Mouse (Mus musculus) hindbrain, embryonic 11.5 days (tissue): Measurements from ENCODE around the gene Nrn1l. TPM values are rescaled to one million over a fixed set of nuclear protein-coding genes. Genes with fewer than 3 reads are reported as not detected.

Experiments used
- ATAC-seq: fragments of 200-750 bp; cut with Nextera tagmentation; 2 replicates; pipeline ENCODE4 v1.8.0; 2017; ENCODE audit warnings: mild to moderate bottlenecking, moderate TSS enrichment, moderate library complexity; ENCODE audit not compliant: low FRiP score
- DNase-seq: peaks from one replicate; pipeline ENCODE4 v3.0.0-alpha.2; 2015; ENCODE audit warnings: low spot score
- H3K27ac ChIP-seq: fragments of 300-500 bp; sonication (generic); 2 replicates; pipeline ENCODE4 v1.5.1; 2014; ENCODE audit warnings: mild to moderate bottlenecking, low read depth, low read length
- H3K27me3 ChIP-seq: fragments of 300-500 bp; sonication (generic); 2 replicates; pipeline ENCODE4 v1.6.1; 2014; ENCODE audit warnings: mild to moderate bottlenecking, low read length, moderate library complexity, mixed read lengths; ENCODE audit not compliant: control insufficient read depth, insufficient read depth
- H3K36me3 ChIP-seq: fragments of 300-500 bp; sonication (generic); 2 replicates; pipeline ENCODE4 v1.6.1; 2014; ENCODE audit warnings: mild to moderate bottlenecking, low read length, moderate library complexity, mixed read lengths; ENCODE audit not compliant: control insufficient read depth, insufficient read depth
- H3K4me1 ChIP-seq: fragments of 300-500 bp; sonication (generic); replicated peaks from 2 replicates; pipeline ENCODE4 v1.6.1; 2014; ENCODE audit warnings: low read length, mixed read lengths; ENCODE audit not compliant: control insufficient read depth, insufficient read depth
- H3K4me2 ChIP-seq: fragments of 300-500 bp; sonication (generic); replicated peaks from 2 replicates; pipeline ENCODE4 v1.6.1; 2014; ENCODE audit warnings: mild to moderate bottlenecking, low read depth, low read length
- H3K4me3 ChIP-seq: fragments of 300-500 bp; sonication (generic); 2 replicates; pipeline ENCODE4 v1.5.1; 2014; ENCODE audit warnings: low read depth, low read length
- H3K9ac ChIP-seq: fragments of 300-500 bp; sonication (generic); 2 replicates; pipeline ENCODE4 v1.6.1; 2014; ENCODE audit warnings: low read depth, low read length
- H3K9me3 ChIP-seq: fragments of 300-500 bp; sonication (generic); 2 replicates; pipeline ENCODE4 v1.6.1; 2016; ENCODE audit warnings: low read length; ENCODE audit not compliant: control insufficient read depth
- WGBS: fragments of 180-500 bp; shearing (Covaris S2); extraction: QIAGEN DNeasy Blood & Tissue Kit; methylation state at CpG from one replicate; pipeline ENCODE4 v1.1.7; 2014; 5-methylcytosine and 5-hydroxymethylcytosine counted together
- polyA plus RNA-seq: library from polyadenylated mRNA; unstranded; fragments of >200 nt; fragmentation: Nextera tagmentation; extraction: Ambion mirVana; gene quantifications from 2 replicates; pipeline ENCODE4 v1.2.1, GENCODE M21; 2014

Nrn1l gene
- polyA plus RNA-seq: not detected in 2 replicates

DNA sequence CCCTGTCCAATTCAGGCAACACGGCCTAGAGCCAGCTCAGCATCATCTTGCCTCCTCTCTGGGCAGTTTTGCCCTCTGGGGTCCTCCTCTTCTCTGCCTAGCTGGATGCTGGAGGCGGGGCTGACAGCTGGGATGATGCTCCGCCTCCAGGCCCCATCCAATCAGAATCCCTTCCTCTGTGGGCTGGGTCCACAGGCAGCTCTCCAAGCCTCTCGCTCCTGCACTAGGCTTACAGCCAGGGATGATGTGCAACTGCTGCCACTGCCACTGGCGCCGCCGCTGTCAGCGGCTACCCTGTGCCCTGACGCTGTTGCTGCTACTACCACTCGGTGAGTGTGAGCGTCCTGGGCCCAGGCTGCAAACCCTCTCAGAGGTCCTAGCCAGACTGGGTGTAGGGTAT is at the start of gene Nrn1l:
Nrn1l (plus strand) TSS at position 229 of the 400 bp plus-strand sequence.
- H3K27ac ChIP-seq: no peak within 1 kb of the TSS

DNA sequence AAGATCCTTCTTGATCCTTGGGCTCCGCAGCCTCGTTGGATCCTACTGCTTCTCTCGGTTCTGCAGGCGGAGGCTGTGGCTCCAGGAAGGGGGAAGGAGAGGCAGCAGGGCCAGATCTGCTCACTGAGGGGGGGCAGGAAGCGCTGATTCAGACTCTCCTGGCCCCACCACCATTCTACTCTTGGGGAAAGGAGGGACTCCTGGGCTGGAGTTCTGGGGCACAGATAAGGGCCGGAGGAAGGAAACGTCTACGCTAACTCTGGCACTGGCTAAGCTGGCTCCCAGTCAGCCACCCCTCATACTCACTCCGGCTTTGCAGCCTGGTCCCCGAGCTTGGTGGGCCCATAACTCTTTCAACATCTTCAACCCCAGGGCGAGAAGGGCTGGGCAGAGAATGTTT is 46.7 kb upstream of the Nrn1l start:
- H3K27me3 ChIP-seq: no peaks in the 10 kb centered on the region
- H3K4me1 ChIP-seq: peaks cover 5% of the 10 kb centered on the region
- H3K9me3 ChIP-seq: no peaks in the 10 kb centered on the region
- no peak overlapping the region for H3K4me3 ChIP-seq
- DNase-seq (no peak), ATAC-seq (no peak)
- H3K36me3 ChIP-seq: peaks cover 8% of the 10 kb centered on the region
- no peak overlapping the region for H3K27ac ChIP-seq
- 92% methylated on average over 11 of the region's 11 CpGs for WGBS
- H3K9ac ChIP-seq: no peak overlapping the region
- H3K4me2 ChIP-seq: no peak overlapping the region

More for the DNA sequence above, at the start of gene Nrn1l:
- H3K9me3 ChIP-seq: no peaks in the 10 kb centered on the region
- peak; percentile 93 for ATAC-seq
- no peaks in the 10 kb centered on the region for H3K27me3 ChIP-seq
- no peak within 1 kb of the TSS for H3K4me2 ChIP-seq
- no peak within 1 kb of the TSS for H3K9ac ChIP-seq
- H3K36me3 ChIP-seq: peaks cover 17% of the 10 kb centered on the region
- DNase-seq: peak; percentile 81
- no peak within 1 kb of the TSS for H3K4me3 ChIP-seq
- WGBS: 3% methylated on average over 11 of the region's 11 CpGs
- peaks cover 3% of the 10 kb centered on the region; the same call in 1 of the 2 replicates for H3K4me1 ChIP-seq

DNA sequence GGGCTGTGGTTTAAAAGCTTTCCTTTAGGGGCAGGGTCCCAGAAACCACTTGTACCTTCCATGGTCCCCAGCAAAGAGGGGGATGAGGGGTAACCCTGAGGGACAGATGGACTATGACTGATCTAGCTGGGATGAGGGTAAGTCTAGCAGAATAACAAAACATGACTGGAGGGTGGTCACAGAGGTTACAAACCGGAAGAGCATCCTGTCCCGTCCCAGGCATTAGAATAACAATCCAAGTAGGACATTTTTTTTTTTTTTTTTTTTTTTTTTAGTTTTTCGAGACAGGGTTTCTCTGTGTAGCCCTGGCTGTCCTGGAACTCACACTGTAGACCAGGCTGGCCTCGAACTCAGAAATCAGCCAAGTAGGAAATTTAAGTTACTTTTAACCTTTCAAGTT is 43.4 kb upstream of the Nrn1l start:
- Histone ChIP-seq H3K27me3 (no peaks in the 10 kb centered on the region), H3K4me2 (no peak overlapping the region), H3K9me3 (no peaks in the 10 kb centered on the region), H3K4me3 (no peak overlapping the region), H3K9ac (no peak overlapping the region), H3K36me3 (peaks cover 3% of the 10 kb centered on the region), H3K27ac (no peak overlapping the region), H3K4me1 (peaks cover 5% of the 10 kb centered on the region)
- DNase-seq (no peak), ATAC-seq (no peak)
- 81% methylated on average over 4 of the region's 4 CpGs for WGBS

DNA sequence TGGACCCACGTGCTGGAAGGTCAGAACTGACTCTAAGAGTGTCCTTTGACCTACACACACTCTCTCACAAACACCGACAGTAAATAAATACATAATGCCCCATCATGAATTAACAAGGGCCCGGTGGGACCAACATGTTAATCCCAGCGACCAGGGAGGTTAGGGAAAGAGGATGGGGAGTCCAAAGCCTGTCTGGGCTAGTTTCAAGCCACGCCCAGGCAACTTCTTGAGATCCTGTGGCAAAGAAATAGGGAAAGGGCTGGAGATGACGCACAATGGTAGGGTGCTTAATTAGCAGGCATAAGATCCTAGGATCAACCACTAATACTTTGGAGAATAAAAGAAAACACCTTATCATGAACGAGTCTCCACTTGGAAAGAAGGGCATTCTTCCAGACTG is 42.8 kb upstream of the Nrn1l start:
- 83% methylated on average over 7 of the region's 7 CpGs for WGBS
- H3K4me1 ChIP-seq: peaks cover 5% of the 10 kb centered on the region
- no peaks in the 10 kb centered on the region for H3K27me3 ChIP-seq
- H3K9me3 ChIP-seq: no peaks in the 10 kb centered on the region
- H3K9ac ChIP-seq: no peak overlapping the region; the same call in 1 of the 2 replicates
- no peaks in the 10 kb centered on the region for H3K36me3 ChIP-seq
- H3K4me2 ChIP-seq: peak overlapping the region; percentile 29
- no peak overlapping the region for H3K27ac ChIP-seq
- H3K4me3 ChIP-seq: no peak overlapping the region; the same call in 1 of the 2 replicates
- no peak for ATAC-seq
- no peak for DNase-seq

GRCm38 (mm10) chr8:105851651-105852143 is 41.7 kb upstream of the Nrn1l start:
- Histone ChIP-seq H3K9ac (peak overlapping the region; percentile 88), H3K4me2 (peak overlapping the region; percentile 66), H3K27me3 (no peaks in the 10 kb centered on the region), H3K4me3 (peak overlapping the region; percentile 67), H3K36me3 (no peaks in the 10 kb centered on the region), H3K9me3 (no peaks in the 10 kb centered on the region), H3K4me1 (peaks cover 11% of the 10 kb centered on the region), H3K27ac (no peak overlapping the region; the same call in 1 of the 2 replicates)
- peak; percentile 95 for DNase-seq
- ATAC-seq: peak; percentile 81
- WGBS: under 1% methylated on average over 34 of the region's 34 CpGs

GRCm38 (mm10) chr8:105852146-105852729 is 41.1 kb upstream of the Nrn1l start:
- Histone ChIP-seq H3K27ac (no peak overlapping the region), H3K36me3 (no peaks in the 10 kb centered on the region), H3K4me2 (no peak overlapping the region), H3K9ac (no peak overlapping the region), H3K27me3 (no peaks in the 10 kb centered on the region), H3K9me3 (no peaks in the 10 kb centered on the region), H3K4me3 (no peak overlapping the region), H3K4me1 (peaks cover 11% of the 10 kb centered on the region)
- ATAC-seq (no peak), DNase-seq (no peak)
- WGBS: 82% methylated on average over 12 of the region's 12 CpGs

- H3K27ac ChIP-seq: no peak within 1 kb of the TSS
- 89% methylated on average over 3 of the region's 3 CpGs for WGBS
- H3K36me3 ChIP-seq: no peaks in the 10 kb centered on the region
- peaks cover 13% of the 10 kb centered on the region for H3K4me1 ChIP-seq
- H3K9me3 ChIP-seq: no peaks in the 10 kb centered on the region
- H3K9ac ChIP-seq: no peak within 1 kb of the TSS
- ATAC-seq: no peak
- no peak for DNase-seq
- H3K27me3 ChIP-seq: no peaks in the 10 kb centered on the region
- no peak within 1 kb of the TSS for H3K4me3 ChIP-seq
- H3K4me2 ChIP-seq: no peak within 1 kb of the TSS
Measured at GRCm38 (mm10) chr8:105853178-105853577, 40.2 kb upstream of the Nrn1l start, which contains the start of gene Cenpt. Cenpt (minus strand) TSS chr8:105853278.

DNA sequence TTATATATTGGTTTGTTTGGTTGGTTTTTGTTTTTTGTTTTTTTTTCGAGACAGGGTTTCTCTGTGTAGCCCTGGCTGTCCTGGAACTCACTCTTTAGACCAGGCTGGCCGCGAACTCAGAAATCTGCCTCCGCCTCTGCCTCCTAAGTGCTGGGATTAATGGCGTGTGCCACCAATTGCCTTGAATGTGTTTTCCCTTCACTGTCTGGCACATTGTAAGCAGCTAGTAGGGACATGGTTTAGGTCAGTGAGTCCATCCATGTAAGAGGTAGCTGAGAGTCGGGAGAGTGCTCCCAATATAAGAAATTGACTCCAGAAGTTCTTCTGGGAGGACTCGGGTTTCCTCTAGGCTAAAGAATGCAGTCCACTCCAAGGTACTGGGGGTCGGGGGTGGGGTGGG is 39.1 kb upstream of the Nrn1l start:
- DNase-seq (no peak), ATAC-seq (no peak)
- H3K9me3 ChIP-seq: no peaks in the 10 kb centered on the region
- H3K4me3 ChIP-seq: peak overlapping the region; percentile 78
- H3K27me3 ChIP-seq: no peaks in the 10 kb centered on the region
- peaks cover 13% of the 10 kb centered on the region for H3K4me1 ChIP-seq
- 29% methylated on average over 8 of the region's 8 CpGs for WGBS
- H3K9ac ChIP-seq: peak overlapping the region; percentile 86; the same call in 1 of the 2 replicates
- no peaks in the 10 kb centered on the region for H3K36me3 ChIP-seq
- 0 out of 2 replicates have a peak overlapping the region, but pooled peaks have one; percentile 11 for H3K4me2 ChIP-seq
- no peak overlapping the region for H3K27ac ChIP-seq

- H3K27ac ChIP-seq: peak within 1 kb of the TSS; percentile 82
- H3K9ac ChIP-seq: peak within 1 kb of the TSS; percentile 86
- DNase-seq (peak; percentile 96), ATAC-seq (peak; percentile 91)
- under 1% methylated on average over 43 of the region's 43 CpGs for WGBS
- no peaks in the 10 kb centered on the region for H3K36me3 ChIP-seq
- no peaks in the 10 kb centered on the region for H3K27me3 ChIP-seq
- H3K4me3 ChIP-seq: peak within 1 kb of the TSS; percentile 78
- H3K4me2 ChIP-seq: peak within 1 kb of the TSS; percentile 96
- H3K4me1 ChIP-seq: peaks cover 13% of the 10 kb centered on the region
- H3K9me3 ChIP-seq: no peaks in the 10 kb centered on the region
Measured at GRCm38 (mm10) chr8:105854715-105855216, 38.6 kb upstream of the Nrn1l start, which contains the start of gene Thap11. Thap11 (plus strand) TSS chr8:105855132.
